Mouse (Mus musculus) large intestine, adult 2 months (tissue): ENCODE data around the gene Nlrp4b. TPM values are rescaled to one million over a fixed set of nuclear protein-coding genes. Genes with fewer than 3 reads are reported as not detected.
"Not testable (repeated sequence)": the region's sequence is repeated elsewhere in the genome, so short reads cannot be mapped to it uniquely, and the experiment has no call there.

Experiments
- DNase-seq: peaks from one replicate; pipeline ENCODE4 v3.0.0-alpha.2; 2012; ENCODE audit warnings: low read depth, low spot score
- WGBS: fragments of 180-500 bp; shearing (Covaris S2); methylation state at CpG from one replicate; pipeline ENCODE4 v1.1.7; 2018; 5-methylcytosine and 5-hydroxymethylcytosine counted together
- polyA plus RNA-seq: library from polyadenylated mRNA; depleted of rRNA; stranded (reverse); fragments of >200 nt; gene quantifications from 2 replicates; pipeline ENCODE4 v1.2.3, GENCODE M21; 2012; rRNA removed

Gene Nlrp4b
- not detected in 2 replicates for polyA plus RNA-seq

DNA sequence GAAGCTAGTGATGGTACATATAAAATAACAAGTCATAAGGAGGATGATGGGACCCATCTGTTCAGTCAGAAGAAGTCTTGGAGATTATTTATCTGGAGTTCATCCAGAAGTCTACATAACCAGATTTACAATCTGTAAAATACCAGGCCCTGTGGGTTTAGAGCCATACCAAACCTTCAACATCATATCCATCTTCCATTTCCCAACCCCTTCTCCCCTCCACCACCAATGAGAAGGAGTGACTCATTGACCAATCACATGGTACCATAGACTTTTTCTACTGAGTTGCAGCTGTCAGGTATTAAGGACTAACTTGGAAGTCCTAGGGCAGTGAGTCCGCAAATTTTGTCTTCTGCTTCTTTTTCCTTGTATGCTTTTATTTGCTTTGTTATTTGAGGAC lies at the start of gene Nlrp4b:
Gene Nlrp4b, plus strand, starts transcription at position 301 of the 400 bp plus-strand sequence.
- no peak for DNase-seq
- WGBS = 90% methylated on average over 1 of the region's 1 CpGs

DNA sequence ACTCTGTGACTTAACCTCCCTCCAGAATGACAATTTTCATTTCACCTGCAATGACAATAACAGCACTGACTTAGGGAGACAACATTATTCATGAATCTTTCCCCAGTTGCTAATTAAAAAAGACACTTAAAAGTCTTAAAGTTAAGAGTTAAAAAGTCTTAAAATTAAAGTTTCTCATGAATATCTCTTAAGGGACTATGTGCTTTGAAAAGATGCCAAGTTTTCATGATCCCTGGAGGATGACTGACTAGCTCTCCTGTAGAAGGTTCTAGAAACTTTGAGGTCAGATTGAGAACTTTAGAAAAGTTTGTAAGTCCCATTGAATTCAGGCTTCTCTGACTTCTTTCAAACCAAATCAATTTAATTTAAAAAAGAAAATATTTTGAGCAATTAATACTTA lies 66.7 kb downstream of the Nlrp4b start, which contains the start of gene Vmn1r71:
Gene Vmn1r71, minus strand, starts transcription at position 101 of the 400 bp plus-strand sequence.
- DNase-seq = no peak

GRCm38 (mm10) chr7:10757551-10757950 lies 70.0 kb downstream of the Nlrp4b start:
- DNase-seq = not testable (repeated sequence)

Other genes with a start within 250 kb of the Nlrp4b start
- not detected in 2 replicates for gene Vmn1r67, start 244.5 kb upstream of the Nlrp4b start, polyA plus RNA-seq
- gene Zik1, start 192.4 kb upstream of the Nlrp4b start, polyA plus RNA-seq = 0.10 and 0.19 TPM in 2 replicates
- gene Vmn1r68, start 129.3 kb upstream of the Nlrp4b start, polyA plus RNA-seq = not detected in 2 replicates
- gene Vmn1r69, start 74.1 kb upstream of the Nlrp4b start, polyA plus RNA-seq = not detected in 2 replicates
- gene Vmn1r70, start 56.3 kb upstream of the Nlrp4b start, polyA plus RNA-seq = not detected in 2 replicates
- not detected in 2 replicates for gene Vmn1r71, start 66.6 kb downstream of the Nlrp4b start, polyA plus RNA-seq
- not detected in 2 replicates for gene Zscan4b, start 217.3 kb downstream of the Nlrp4b start, polyA plus RNA-seq